Mouse (Mus musculus): ENCODE measurements around the gene Pcgf2.

GRCm38 (mm10) chr11:97684063-97684680 lies 16.1 kb downstream of the Pcgf2 start:
- TF ChIP-seq CTCF (IDR thresholded peaks at IDR 0.05) (no peak), EP300 (IDR thresholded peaks at IDR 0.05) (no peak)
